Mouse (Mus musculus) heart, adult 2 months (tissue): ENCODE results near the gene St3gal5.

ENCODE experiments used
- CTCF ChIP-seq: fragments of 200-600 bp; IDR thresholded peaks from 2 replicates; pipeline ENCODE4 v1.8.1; 2022; ENCODE audit warnings: antibody characterized with exemption, mild to moderate bottlenecking, moderate library complexity
- EP300 ChIP-seq: fragments of 200-500 bp; IDR thresholded peaks from 2 replicates; pipeline ENCODE4 v1.6.1; 2011; ENCODE audit warnings: low read depth, low read length, control low read depth; ENCODE audit not compliant: insufficient read depth
- POLR2A ChIP-seq: fragments of 200-500 bp; IDR thresholded peaks from 2 replicates; pipeline ENCODE4 v1.6.1; 2011; ENCODE audit warnings: mild to moderate bottlenecking, low read depth, low read length, control low read depth; ENCODE audit not compliant: insufficient read depth

DNA sequence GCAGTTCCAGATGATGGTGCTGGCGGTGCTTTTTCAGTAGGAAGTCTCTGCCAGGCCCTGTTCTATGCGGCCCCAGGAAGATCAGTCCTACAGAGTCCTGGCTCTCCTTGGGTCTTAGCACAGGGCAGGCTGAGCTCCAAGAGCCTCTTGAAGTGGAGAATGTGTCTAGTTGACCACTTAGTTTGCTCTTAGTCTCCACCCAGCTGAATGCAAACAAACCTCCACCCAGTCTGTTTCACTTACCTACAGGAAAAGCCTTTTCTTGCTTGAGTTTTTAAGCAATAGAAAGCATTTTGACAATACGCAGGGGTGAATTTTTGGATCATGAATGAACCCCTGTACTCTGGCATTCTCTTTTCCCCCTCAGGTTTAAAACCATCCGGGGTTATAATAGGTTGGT, 4.0 kb downstream of the St3gal5 start:
- TF ChIP-seq POLR2A (no peak), CTCF (no peak), EP300 (no peak)
